Mouse (Mus musculus) kidney, postnatal 25 days (tissue): ENCODE results near the gene Slc6a9.
A peak's percentile ranks its signal among the peaks of the same experiment; 100 is the strongest.

ENCODE experiments used
- DNase-seq, 2 experiments: peaks; one replicate each; pipeline ENCODE4 v3.0.0; 2021; ENCODE audit warnings: mixed read lengths in 2 of 2

Slc6a9 gene

GRCm38 (mm10) chr4:117882701-117883691 lies 48.7 kb downstream of the Slc6a9 start, which contains the start of gene B4galt2:
Gene B4galt2, minus strand, starts transcription at chr4:117883487.
- DNase-seq, result peak; percentile 16 to 68

DNA sequence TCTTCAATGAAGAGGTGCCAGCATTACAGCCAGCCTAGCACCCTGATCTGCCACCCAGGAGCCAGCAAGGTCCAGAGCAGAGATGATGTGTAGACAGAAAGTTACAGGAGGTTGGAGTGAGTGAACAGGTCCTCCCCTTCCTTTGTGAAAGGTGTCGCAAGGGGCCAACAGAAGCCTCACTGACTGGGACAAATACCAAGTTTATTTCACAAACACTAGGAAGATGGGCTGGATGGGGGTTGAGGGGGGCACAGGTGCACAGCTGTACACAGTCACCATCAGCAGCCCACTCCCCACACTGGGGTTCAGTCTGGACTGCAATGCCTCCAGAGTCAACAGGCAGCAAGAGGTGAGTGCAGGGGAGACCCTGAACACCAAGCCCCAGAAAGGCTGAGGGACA lies 49.8 kb downstream of the Slc6a9 start:
- DNase-seq, result no peak

DNA sequence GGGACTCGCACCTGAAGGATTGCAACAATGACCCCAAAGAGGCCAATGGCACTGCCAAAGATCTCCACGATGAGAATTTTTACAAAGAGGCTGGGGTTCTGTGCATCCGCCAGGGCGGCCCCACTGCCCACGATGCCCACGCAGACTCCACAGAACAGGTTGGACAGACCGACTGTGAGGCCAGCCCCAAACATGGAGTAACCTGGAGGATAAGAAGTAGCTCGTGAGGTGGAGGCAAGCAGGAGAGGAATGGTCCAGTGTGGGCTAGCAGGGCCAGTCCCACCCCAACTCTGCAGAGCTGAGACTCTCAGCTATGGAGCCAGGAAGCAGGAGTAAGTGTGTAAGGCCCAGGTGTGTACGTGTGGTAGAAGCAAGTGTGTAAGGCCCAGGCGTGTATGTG lies 50.8 kb downstream of the Slc6a9 start:
- DNase-seq, result no peak

DNA sequence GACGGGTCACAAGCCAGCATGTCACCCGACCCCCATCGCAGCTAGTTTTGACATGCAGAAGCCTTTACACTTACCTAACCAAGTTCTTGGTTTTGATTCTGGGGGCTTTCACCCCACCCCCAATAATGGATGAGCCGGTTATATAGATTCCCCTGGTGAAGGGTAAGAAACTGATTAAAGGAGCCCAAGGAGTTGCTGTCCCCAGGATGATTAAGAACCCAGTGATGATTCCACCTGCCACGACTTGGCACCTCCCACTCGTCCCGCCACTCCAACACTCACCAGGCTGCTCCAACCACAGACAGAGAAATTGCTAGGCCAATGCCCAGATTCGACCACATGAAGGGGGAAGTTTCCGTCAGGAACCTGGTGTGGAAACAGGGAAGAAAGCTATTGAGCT lies 51.7 kb downstream of the Slc6a9 start:
- DNase-seq, result no peak

DNA sequence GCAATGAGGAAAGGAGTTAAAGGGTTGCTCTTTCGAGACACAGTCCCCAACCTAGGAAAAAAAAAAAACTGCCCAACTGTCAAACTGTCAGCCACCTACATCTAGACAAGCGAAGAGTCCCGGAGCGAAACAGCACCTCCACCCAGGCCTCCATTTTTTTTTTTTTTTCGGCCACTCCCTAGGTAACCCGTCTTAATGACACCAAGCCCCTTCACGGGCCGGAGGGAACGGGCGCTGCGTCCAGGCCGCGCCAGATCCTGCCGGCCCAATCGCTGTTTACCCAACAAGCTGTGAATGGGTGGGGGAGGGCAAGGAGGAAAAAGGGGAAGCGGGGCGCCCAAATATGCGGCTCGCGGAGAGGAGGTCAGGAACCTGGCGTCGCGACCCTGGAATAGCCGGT lies 52.3 kb downstream of the Slc6a9 start:
- DNase-seq, result peak; percentile 33 to 64

- peak; percentile 96 to 98 for DNase-seq
These were observed 52.8 kb downstream of the Slc6a9 start, which contains the start of gene Atp6v0b for GRCm38 (mm10) chr4:117887133-117887532. Gene Atp6v0b, minus strand, starts transcription at chr4:117887333.

DNA sequence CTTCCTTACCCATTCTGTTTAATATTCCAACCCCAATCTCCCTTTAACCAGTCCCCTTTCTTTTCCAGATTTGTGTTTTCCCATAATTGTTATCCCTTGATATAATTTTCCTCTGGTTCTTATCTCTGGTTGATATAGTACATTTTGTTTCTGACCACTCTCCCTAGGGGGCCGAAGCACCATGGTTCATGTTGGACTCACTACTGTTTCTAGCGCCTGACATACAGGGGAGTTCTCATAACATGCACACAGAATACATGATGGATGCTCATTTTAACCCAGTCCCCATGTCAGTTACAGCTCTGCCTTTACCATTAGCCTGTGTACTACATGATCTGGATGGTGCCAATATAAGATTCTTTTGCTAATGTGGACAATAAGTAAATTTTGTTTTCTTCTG lies 53.6 kb downstream of the Slc6a9 start:
- DNase-seq, result no peak

GRCm38 (mm10) chr4:117889471-117889870 lies 55.2 kb downstream of the Slc6a9 start:
- no peak for DNase-seq

DNA sequence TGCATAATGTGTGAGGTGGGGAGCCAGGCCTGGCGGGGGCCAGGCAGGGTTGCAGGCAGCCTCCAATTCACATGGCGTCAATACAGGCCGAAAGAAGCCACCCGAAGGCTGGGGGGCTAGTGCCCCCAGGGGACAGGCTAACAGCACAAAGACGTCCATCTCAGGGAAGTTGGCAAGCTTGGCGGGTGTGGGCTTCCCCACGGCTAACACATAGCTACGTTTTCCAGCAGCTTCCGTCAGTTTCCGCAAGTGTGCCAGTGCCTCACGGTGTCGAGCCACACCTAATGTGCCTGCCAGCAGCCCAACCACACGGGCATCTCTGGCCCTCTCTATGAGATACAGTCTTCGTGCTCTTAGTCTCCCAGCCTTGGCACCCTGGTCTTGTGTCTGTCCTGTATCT lies 55.7 kb downstream of the Slc6a9 start:
- no peak for DNase-seq

GRCm38 (mm10) chr4:117890750-117891149 lies 56.4 kb downstream of the Slc6a9 start:
- no peak for DNase-seq

DNA sequence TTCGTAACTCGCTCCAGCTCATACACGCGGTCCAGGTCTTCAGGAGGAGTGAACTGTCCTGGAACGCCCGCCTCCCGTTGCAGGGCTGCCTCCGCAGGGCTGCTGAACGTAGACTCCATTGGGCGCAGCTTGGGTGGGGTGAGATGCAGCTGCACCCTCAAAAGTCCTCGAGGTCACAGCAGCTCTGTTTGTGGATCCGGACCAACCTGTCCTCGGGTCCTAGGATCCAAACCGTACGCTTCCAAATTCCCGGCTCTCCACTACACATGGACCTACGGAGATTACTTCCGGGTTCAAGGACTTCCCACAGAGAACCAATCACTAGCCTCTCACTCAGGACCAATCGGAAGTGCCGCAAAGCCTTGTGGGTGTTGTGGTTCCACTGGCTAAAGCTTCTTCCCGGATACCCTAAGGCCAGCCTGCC lies 57.4 kb downstream of the Slc6a9 start, which contains the start of gene Dph2:
TSS of gene Dph2 (minus strand) at position 295 of the 424 bp plus-strand sequence.
- peak; percentile 87 to 93 for DNase-seq

- DNase-seq, result peak; percentile 76 to 83
These were observed 59.1 kb downstream of the Slc6a9 start for GRCm38 (mm10) chr4:117893376-117893775.

GRCm38 (mm10) chr4:117894601-117895000 lies 60.3 kb downstream of the Slc6a9 start:
- DNase-seq, result no peak

DNA sequence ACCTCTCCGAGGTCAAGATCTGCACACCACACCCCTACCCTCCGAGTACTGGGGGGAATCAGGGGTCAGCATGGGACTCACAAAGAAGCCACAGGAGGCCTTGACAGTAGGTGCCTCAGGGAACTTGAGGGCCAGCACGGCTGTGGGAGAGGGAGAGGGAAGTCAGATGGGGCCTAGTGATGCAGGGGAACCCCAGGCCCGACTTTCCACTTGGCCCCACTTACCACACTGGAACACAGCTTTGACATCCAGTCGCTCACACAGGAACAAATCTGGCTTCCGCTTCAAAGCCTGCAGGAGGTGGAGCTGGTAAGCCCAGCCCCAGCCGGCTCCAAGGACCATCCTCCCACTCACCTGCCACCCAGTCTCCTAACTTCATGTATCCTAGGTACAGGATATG lies 61.0 kb downstream of the Slc6a9 start:
- no peak for DNase-seq

DNA sequence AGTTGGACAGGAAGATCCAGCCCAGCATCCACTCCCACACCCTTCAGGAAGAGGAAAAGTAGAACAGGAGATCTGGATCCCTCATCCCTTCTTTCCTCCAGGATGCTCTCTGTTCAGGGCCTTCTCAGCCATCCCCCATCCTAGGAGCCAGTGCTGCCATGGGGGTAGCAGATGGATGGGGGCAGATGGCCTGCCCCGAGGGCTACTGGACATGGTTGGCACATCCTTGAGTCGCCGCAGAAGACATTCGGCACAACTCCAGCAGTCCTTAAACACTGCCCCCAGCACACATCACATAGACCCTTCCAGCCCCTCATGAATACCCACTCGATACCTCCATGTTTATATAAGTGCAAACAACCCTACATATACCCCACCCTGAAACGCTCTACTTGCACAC lies 61.7 kb downstream of the Slc6a9 start:
- DNase-seq, result no peak

DNA sequence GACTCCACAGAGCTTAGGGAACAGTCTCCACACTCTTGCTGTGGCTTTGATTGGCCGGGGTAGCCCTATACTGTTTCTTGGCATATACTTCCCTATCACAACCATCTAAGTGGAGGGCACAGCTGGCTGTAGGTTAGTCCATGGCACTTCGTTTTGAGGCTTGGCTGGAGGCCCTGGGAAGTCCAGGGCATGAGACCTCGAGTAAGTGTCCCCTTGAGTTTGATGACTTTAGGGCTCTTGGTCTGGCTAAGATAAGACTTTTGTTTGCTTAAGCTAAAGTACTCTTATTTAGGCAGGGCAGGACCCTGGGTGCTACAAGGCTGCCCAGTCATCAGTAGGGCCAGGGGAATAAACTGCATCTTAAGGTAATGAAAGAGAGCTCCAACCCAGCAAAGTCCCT lies 63.8 kb downstream of the Slc6a9 start:
- DNase-seq, result no peak

GRCm38 (mm10) chr4:117904094-117904493 lies 69.8 kb downstream of the Slc6a9 start:
- DNase-seq, result no peak

GRCm38 (mm10) chr4:117904761-117905160 lies 70.5 kb downstream of the Slc6a9 start:
- DNase-seq, result no peak

DNA sequence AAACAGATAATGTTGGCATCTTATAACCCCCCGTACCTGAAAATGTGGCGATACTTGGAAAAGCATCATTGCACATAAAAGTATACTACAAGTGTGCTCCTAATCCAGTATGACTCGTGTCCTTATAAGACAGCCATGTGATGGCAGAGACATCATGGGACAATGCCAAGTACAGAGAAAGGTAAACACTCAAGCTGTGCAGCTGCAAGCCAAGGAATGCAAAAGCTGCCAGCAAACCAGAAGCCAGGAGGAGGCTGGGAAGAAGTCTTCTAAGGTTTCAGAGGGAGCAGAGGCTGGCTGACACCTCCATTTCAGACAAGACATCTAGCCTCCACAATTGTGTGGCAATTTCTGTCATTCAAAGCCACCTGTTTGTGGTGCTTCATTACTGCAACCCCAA lies 71.9 kb downstream of the Slc6a9 start:
- DNase-seq, result no peak

DNA sequence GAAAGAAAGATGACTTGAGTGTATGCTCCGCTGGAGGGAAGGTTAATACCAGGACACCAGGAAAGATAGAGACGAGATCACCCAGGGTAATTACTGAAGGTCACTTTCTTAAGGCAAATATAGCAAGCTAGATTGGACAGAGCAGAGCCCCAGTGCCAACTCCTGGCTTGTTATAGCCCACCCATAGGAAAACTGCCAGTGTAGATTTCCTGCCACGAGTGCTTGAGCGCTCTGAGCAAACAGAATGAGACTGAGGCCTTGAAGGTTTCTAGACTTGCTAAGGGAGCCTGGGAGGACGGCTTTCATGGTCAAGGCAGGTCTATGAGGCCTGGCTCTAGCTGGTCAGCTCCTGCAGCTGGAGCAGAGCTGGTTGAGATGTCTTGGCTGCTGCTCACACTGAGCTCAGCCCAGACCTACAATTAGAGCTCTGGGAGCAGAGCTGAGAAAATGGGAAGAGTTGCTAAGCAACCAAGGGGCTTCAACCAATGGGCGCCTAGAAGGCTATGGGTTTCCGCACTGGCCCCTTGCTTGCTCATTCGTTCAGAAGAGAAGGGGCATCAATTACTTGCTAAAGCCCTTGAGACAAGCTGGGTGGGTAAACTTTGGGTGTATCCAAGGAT lies 74.6 kb downstream of the Slc6a9 start:
- DNase-seq, result no peak

GRCm38 (mm10) chr4:117912131-117912561 lies 77.8 kb downstream of the Slc6a9 start:
- DNase-seq, result no peak

DNA sequence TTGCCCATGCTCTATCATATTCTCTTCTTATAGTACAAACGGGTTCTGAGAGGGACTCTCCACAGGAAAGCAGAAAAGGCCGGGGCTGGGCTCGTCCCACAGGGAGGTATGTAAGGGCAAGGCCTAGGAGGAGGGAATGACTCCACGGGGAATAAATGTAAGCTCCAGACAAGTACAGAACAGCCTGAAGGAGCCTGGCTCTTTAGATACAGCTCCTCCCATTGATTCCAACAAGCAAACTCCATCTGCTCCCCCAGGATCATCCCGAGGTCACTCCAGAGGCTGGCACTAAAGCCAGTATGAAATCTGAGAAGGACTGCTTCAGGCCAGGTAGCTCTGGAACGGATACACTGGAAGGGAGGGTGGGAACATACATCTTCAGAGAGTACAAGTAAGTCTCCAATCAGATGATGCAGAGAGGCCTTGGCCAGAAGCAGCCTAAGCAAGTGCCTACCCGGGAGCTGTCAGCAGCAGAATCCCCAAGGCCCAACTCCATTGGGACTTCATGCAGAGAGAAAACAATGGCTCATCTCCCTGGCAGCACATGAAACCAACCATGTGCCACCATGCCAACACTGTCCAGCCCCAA lies 78.5 kb downstream of the Slc6a9 start:
- no peak for DNase-seq

- peak; percentile 82 for DNase-seq
These were observed 79.1 kb downstream of the Slc6a9 start for GRCm38 (mm10) chr4:117913421-117913820.
